Mouse (Mus musculus) olfactory bulb, adult 2 months (tissue): ENCODE results near the gene Lgmn.

Experiments
- CTCF ChIP-seq: fragments of 200-500 bp; IDR thresholded peaks from 2 replicates; pipeline ENCODE4 v1.5.1; 2012; ENCODE audit warnings: low read depth, mild to moderate bottlenecking, low read length, moderate library complexity; ENCODE audit not compliant: insufficient read depth
- POLR2A ChIP-seq: fragments of 200-500 bp; IDR thresholded peaks from 2 replicates; pipeline ENCODE4 v1.6.1; 2012; ENCODE audit warnings: mild to moderate bottlenecking, low read depth, low read length, moderate library complexity; ENCODE audit not compliant: insufficient read depth

DNA sequence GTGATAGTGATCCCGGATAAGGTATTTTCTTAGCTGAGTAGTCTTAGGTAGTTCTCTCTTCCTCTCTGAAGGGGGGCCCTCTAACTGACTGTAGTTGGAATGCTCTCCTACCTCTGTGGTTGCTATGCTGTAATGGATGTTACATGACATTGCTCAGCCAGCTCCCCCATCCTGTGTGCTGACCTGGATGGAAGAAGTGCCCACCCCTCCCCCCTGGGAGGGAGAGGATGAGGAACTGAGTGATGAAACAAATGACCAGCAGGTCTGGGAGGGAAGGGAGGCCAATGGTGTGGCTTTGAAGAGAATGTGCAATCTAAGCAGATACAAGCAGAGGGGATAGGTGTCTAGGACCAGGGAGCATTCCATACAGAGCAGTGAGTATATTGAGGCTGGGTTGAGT is 82.8 kb downstream of the Lgmn start:
- TF ChIP-seq CTCF (no peak), POLR2A (no peak)
